Mouse (Mus musculus): ENCODE measurements around the gene Tspan12.
"Not testable (repeated sequence)": the region's sequence is repeated elsewhere in the genome, so short reads cannot be mapped to it uniquely, and the experiment has no call there.

The Tspan12 gene

DNA sequence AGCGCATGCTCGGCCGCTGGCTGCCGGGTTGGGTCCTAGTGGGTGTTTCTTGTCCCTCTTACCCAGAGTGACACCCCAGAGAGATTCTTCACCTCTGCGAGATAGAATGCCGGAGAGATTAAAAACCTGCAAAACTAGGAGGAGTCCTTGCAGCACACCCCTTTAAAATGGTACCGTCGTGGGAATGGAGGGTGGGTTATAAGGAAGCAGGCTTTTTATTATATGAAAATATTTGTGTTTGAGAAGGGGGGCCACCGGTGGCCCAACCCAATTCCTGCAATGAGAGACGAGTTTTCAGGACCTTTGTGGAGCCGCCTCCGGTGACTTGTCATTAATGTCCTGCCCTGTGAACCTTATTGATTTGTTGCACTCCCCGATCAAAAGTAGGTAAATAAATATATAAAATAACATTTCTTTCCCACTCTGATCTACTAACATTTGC, at the start of gene Tspan12:
TSS of gene Tspan12 (minus strand) at position 172 of the 442 bp plus-strand sequence.
- POLR2A ChIA-PET = no interaction called here
- CTCF ChIA-PET = no interaction called here

DNA sequence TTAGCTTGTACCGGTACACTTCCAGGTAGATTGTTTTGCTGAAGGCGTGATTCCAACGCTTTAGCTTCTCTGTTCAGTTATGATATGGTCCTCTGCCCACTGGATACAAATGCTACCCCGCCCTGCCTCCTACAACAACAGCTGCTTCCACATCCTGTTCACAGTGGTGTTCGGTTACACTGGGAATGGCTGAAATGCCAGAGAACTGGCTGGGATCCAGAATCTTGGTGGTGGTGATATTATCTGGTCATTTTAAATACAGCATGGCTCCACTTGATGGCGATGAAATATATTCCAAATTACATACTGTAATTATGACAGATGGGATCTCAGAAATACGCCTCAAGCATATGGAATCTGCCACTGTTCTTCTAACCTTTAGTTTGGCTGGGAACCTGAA, 42.1 kb upstream of the Tspan12 start:
- CTCF ChIA-PET = interaction anchor here in 1 of 4 experiments (1.2 kb wide), 1 partner anchor 185 kb away, joined by 3 read pairs; no protein-coding TSS in a partner anchor
- POLR2A ChIA-PET = no interaction called here

DNA sequence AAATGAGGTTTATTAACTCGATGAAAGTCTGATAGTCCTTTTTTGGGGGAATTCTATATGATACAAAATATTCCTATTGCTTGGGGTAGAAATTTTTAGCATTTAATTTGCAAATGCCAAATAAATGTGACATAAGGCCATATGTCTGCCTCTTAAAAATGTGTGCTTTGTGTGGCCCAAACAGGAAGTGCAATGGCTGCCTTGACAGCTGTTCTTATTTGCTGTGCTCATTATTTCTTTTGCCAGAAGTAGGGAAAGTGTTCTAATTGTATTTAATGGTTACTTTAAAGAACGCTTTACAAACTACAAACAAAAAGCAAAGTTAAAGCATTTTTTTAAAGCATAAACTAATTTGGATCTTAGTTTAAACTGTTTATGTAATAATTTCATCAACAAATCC, 36.8 kb upstream of the Tspan12 start:
- POLR2A ChIA-PET = no interaction called here

DNA sequence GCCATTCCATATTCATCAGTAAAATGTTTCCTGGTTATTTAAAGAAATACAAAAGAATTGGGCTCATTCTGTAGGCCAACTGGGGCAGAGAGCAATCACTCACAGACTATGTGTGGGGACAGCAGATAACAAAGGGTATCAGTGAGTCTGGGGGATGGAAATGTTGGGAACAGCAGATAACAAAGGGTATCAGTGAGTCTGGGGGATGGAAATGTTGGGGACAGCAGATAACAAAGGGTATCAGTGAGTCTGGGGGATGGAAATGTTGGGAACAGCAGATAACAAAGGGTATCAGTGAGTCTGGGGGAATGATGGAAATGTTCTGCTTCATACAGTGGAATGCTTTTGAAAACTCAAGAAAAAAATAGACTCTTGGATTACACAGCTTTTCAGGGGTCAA, 35.7 kb upstream of the Tspan12 start:
- CTCF ChIA-PET, POLR2A ChIA-PET: not testable (repeated sequence)

More for the DNA sequence above, 36.8 kb upstream of the Tspan12 start:
- CTCF ChIA-PET = no interaction called here

DNA sequence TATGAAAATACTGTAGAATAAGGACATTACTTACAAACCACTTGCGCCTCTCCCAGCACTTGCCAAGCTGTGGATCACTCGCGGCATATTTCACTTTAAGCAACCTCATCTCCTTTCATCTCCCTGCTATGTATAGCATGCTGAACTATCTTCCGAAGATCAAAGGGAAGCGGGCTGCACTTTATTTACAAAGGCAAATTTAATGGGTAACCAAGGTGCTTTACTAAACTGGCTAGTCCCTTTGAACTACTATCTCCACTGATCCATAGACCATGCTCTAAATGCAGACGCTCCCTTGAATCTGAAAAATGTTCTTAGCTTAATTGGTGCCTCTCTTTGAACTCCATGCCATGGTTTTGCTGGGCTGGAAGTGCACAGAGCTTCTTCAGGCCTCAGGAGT, 27.2 kb upstream of the Tspan12 start:
- CTCF ChIA-PET = no interaction called here
- POLR2A ChIA-PET = interaction anchor here in 1 of 4 experiments (1.0 to 1.1 kb wide), 2 partner anchors 9 to 21 kb away, joined by 3 read pairs; no protein-coding TSS in a partner anchor

DNA sequence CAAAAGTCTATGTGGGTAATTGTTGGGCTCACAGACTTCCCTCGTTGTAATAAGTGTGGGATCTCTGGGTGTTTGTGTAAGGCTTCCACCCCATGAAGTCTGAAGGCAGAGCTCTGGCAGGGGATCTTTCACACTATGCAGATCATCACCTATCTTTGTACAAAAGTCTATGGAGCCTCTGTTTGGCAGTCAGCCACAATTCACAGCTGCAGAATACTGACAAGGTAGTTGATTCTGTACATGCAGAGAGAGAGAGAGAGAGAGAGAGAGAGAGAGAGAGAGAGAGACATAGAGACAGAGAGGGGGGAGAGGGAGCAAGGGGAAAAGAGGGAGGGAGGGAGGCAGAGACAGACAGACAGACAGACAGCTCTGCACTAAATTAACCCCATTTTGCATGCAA, 15.0 kb upstream of the Tspan12 start:
- CTCF ChIA-PET = no interaction called here
- POLR2A ChIA-PET = interaction anchor here in 1 of 4 experiments (0.7 kb wide), 1 partner anchor 28 kb away, joined by 3 read pairs; no protein-coding TSS in a partner anchor

DNA sequence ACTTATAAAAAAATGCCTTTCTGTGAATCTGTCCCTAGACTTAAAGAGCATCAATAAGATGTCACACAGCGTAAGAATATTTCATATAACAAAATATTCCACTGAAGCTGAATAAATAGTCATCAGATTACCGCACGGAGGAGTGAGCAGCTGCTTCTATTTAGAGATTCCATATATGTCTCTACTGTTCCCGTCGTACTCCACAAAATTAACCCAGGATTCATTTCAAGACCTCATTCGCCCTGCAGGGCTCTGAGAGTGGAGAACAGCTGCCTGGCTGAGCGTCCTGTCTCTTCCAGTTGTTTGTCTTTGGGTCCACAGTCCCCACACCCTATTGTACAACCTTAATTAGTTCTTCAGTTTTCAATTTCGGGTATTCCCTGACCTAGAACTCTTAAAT, 11.9 kb upstream of the Tspan12 start:
- POLR2A ChIA-PET = no interaction called here
- CTCF ChIA-PET = no interaction called here

DNA sequence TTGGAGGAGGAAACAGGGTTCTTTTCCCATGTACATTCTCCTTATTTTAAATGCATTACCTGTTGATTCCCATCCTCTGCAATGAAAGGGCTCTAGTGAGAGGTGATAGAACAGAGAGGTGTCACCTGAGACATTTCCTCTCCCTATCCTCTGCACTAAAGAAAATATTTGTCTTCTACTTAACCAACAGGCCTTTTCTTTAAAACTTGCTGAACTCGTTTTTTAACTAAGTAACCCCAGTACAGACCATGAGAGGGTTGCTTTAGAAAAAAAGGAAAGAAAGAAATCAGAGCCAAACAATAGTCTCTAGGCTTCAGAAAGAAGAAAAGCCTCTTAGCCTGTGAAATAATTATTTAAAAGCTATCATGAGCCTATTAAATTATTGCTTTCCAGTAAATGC, 11.2 kb upstream of the Tspan12 start:
- CTCF ChIA-PET = no interaction called here
- POLR2A ChIA-PET = no interaction called here

DNA sequence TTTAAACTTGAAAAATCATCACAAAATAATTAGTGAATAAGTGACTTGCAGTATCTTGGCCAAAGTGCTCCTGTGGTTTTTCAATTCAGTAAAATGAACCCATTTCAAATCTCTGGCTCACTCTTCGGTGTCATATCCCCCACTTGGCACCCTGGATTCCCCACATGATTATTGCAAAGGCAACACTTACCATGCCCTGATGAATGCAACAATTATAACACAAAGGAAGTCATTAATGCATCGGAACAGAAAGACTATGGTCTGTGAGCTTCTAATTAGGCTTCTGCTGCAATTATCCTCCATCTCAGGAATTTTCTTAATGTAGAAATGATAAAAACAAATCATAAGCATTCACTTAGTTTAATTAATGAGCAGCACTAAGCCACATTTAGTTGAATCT, 9.0 kb upstream of the Tspan12 start:
- ChIA-PET POLR2A (no interaction called here), CTCF (no interaction called here)

DNA sequence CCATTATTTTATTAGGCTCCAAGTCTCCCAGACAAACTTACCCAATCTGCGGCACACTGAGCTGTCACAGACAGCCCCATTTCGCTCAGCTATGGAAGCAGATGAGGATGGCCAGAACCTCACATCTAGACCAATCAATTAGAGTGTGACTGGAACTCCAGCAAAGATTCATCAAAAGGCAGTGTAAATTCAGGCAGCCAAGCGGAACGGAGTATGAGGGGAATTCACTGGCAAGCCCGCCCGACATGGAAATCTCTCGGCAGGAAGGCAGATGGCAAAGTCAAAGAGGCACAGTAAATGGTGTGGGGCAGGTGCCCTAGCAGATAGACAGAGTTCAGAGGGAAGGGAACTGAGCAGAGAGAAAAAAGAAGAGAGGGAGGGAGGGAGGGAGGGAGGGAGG, 5.5 kb upstream of the Tspan12 start:
- ChIA-PET POLR2A (interaction anchor here in 2 of 4 experiments (0.7 to 0.9 kb wide), 2 partner anchors 25 to 989 kb away, joined by 3 read pairs; no protein-coding TSS in a partner anchor), CTCF (no interaction called here)

DNA sequence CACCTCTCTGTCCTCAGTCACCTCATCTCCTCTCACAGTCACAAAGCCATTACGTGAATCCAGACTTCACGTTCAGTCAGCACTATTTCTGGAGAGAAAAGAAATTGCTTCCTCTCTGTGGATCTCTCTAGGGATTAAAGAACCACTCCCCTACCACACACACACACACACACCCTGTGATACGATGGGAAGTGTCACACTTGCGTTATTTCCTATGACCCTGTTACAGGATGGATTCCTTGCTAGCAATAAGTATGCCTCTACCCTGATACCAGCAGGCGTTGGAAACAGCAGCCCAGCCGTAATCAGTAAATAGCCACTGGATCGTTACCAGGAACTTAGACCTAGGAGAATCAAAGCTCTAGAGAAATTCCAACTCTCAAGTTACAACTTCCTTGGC, 3.6 kb upstream of the Tspan12 start:
- ChIA-PET CTCF (no interaction called here), POLR2A (interaction anchor here in 1 of 4 experiments (0.7 kb wide), 1 partner anchor 34 kb away, joined by 7 read pairs; no protein-coding TSS in a partner anchor)

DNA sequence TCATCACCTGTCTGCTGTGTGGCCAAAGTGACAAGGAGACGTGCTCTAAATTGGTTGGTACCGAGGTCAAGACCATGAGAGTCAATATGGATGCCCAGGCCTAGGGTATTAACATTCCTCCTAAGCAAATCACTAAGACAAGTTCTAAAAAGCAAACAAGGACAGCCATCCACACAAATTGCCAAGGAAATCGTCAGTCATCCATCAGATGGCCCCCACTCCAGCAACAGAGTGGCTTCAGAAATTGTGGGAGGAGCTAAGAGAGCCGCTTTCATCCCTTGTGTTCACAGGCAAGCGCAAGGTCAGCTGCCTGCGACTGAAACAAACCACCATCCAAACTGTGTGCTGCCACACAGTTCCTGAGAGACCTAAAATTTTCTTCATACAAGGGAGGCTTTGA, 1.0 kb upstream of the Tspan12 start:
- CTCF ChIA-PET = no interaction called here
- POLR2A ChIA-PET = no interaction called here

DNA sequence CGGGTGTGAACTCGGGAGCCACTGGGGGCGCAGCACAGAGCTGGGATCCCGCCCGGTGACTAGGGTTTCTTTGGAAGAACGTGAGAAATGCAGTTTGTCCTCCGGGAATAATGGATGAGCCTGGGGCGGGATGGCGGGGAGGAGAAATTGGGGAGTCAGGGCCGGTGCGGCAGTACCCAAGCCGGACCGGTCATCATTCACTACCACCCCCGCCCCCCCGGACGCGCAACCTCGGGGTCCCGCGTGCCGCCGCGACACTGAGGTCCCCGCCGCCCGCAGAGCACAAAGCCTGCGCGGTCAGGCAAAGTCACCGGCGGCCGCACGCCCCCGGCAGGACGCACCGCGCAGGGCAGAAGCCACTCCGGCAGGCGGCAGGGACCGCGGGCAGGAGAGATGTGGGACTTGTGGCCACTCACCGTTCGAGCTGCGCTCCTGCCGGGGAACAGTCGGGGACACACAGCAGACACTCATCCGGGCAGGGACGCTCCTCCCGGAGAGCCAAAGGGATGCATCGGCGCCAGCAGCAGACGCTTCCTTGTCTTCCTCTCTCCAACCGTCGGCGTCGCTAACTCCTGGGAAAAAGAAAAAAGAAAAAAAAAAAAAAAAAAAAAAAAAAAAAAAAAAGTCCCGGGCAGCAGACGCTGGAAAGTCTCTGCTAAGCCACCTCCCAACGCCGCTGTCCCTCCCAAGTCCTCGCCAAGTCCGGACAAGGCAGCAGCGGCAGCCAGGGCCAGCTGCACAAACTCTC, 545 bp downstream of the Tspan12 start:
- ChIA-PET POLR2A (interaction anchor here in 1 of 4 experiments (0.8 kb wide), 1 partner anchor 47 kb away, joined by 3 read pairs; no protein-coding TSS in a partner anchor), CTCF (interaction anchor here in 2 of 4 experiments (0.5 to 0.6 kb wide), 2 partner anchors 224 to 1099 kb away, joined by 3 to 5 read pairs; no protein-coding TSS in a partner anchor)

DNA sequence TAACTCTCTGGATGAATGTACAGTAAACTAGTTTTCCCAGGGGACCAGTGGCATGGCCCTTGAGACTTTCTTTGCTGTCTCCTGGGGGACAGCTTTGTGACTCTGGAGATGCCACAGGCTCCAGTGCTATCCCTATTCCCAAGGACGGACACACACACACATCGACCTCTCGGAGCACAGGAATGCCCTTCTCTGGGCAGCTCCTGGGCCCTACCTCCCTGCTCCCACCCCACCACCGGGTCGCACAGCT, 1.0 kb downstream of the Tspan12 start:
- ChIA-PET POLR2A (interaction anchor here in 1 of 4 experiments (0.8 kb wide), 1 partner anchor 46 kb away, joined by 3 read pairs; no protein-coding TSS in a partner anchor), CTCF (interaction anchor here in 2 of 4 experiments (0.5 to 0.6 kb wide), 2 partner anchors 224 to 1098 kb away, joined by 3 to 5 read pairs; no protein-coding TSS in a partner anchor)

DNA sequence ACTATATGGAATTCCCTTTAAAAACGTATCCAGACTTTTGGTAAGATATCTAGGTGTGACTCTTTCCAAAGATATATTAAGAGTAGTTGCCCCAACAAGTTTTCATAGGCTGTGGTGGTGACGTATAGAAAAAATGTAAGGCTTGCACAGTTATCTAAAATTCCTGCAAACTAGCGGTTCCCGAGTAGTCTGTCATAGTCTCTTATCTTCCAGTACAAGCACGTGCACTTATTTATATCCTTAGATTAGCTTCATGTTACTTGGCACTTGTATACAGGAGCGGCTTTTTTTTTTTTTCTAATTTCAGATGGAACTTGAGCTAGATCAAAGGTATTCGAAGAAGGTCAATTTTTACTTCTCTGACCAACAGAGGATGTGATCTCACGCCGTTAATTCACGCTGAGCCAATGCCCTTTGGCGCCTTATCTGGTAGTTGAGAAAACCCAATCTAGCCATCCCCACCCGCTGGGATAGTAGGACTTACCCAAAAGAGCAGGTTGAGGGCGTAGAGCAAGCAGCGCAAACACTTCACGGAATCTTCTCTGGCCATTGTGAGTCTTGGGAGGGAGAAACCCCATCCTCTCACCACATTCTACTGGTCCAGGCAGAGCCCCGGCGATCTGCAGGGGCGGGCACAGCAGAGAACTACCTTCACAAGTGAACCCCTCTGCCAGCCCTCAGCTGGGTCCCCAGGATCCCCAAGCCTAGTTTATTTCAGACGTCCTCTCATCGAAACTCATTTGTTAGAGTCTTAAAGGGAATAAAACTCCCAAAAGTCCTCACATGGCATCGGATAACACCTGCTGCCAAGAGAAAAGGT, 1.6 kb downstream of the Tspan12 start:
- ChIA-PET POLR2A (interaction anchor here in 1 of 4 experiments (0.8 to 1.6 kb wide), 2 partner anchors 11 to 46 kb away, joined by 3 to 4 read pairs; no protein-coding TSS in a partner anchor), CTCF (no interaction called here)

DNA sequence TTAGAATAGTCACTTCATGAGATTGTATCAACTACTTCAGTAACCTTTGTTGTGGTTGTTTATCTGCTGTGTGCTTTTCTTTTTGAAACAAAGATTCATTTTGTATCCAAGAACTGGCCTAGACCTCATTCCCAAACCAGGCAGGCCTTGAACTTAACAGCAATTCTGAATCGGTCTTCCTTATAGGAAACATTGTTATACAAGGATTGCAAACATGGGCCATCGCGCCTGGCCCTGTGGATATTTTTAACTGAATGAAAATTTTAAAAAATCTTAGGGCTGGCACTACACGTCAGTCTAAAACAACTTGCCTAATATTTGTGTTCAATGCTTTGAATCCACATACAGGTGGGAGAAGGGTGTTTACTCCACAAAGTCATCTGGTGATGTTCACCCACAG, 3.5 kb downstream of the Tspan12 start:
- CTCF ChIA-PET = no interaction called here
- POLR2A ChIA-PET = no interaction called here

DNA sequence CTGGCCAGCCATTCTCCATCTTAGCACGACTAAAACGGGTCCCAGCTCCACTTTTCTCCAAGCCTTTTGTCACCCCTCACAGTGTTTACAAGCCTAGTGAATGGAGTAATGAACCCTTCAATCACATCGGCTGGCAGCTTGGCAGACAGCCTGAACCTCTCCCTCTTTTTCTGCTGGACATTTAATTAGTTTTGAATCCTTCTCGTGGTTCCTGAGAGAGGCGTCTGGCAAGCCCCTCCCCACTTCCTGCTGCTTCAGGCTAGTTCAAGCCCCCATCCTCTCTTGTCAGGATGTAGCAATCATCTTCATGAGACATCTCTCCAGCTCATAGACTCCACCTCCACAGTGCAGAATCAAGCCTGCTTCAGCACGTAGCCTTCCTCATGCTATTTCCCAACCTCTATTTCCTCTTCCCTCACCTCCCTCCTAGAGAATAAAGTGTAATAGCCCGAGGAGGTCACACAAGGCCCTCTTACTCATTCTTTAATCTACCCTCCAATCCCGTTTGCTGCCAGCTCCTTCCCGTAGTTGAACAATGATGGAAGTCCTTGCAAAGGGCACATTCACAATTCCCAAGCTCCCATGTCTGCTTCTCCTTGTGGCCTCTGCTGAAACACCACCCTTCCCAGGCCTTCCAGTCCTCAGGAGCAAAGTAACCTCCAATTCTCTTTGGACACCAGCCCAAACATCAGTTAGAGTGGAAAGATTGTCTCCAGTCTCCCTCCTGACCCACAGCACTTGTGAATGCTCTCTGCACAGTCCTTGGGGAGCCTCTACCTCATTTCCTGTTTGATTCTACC, 12.1 kb downstream of the Tspan12 start:
- POLR2A ChIA-PET = interaction anchor here in 1 of 4 experiments (1.1 kb wide), 1 partner anchor 10 kb away, joined by 4 read pairs; no protein-coding TSS in a partner anchor
- CTCF ChIA-PET = interaction anchor here in 2 of 4 experiments (0.5 to 0.8 kb wide), 2 partner anchors 282 to 467 kb away, joined by 6 to 9 read pairs; no protein-coding TSS in a partner anchor

DNA sequence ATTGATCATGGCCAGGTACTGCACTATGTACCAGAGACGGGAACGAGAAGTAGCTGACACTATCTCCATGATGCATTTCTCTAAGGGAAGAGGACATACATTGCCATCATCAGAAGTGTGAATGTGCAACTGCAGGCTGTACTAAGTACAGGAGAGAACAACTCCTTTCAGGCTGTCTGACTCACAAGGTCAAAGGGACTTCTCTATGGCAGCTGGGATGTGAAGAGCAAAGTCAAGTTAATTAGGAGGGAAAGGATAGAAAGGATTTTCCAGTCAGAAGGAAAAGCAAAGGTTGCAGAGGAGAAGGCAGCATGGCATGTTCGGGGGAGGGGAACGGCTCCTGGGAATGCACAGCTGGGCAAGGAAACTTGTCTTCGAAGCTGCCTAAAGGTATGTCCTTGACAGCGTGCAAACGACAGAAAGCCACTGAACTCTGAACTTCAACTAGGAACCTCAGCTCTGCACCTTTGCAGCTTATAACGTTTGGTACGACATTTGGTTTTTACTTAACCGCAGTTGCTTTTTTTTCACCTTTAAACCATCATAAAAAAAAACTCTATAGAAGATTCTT, 13.0 kb downstream of the Tspan12 start:
- CTCF ChIA-PET = interaction anchor here in 1 of 4 experiments (0.8 kb wide), 1 partner anchor 283 kb away, joined by 6 read pairs; no protein-coding TSS in a partner anchor
- POLR2A ChIA-PET = interaction anchor here in 1 of 4 experiments (1.1 kb wide), 1 partner anchor 11 kb away, joined by 4 read pairs; no protein-coding TSS in a partner anchor

DNA sequence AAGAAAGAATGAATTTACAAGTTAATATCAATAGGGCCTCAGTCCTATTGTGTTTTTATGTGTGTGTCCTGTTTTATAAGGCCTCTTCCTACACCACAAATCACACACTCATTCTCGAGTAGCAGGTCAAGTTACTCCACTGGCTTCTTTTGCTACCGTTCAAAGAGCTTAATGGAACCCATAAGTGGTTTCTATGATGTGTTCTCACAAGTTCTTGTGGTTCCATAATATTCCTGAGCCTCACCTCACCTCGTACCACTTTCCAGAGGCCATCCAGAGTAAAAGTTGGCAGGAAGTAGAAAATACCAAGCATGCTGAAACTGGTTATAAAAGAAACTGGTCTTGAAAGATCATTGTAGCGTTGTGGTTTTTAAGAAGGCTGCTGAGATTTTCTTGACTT, 18.8 kb downstream of the Tspan12 start:
- ChIA-PET POLR2A (interaction anchor here in 1 of 4 experiments (0.6 kb wide), 1 partner anchor 24 kb away, joined by 3 read pairs; no protein-coding TSS in a partner anchor), CTCF (interaction anchor here in 1 of 4 experiments (1.0 kb wide), 1 partner anchor 11 kb away, joined by 3 read pairs; no protein-coding TSS in a partner anchor)
